Mouse (Mus musculus): ENCODE results near the gene Dhx57. TPM values are rescaled to one million over a fixed set of nuclear protein-coding genes. Genes with fewer than 3 reads are reported as not detected.

Gene Dhx57
- polyA plus RNA-seq, 1 experiment from 2014 or later, result 3.4 TPM

DNA sequence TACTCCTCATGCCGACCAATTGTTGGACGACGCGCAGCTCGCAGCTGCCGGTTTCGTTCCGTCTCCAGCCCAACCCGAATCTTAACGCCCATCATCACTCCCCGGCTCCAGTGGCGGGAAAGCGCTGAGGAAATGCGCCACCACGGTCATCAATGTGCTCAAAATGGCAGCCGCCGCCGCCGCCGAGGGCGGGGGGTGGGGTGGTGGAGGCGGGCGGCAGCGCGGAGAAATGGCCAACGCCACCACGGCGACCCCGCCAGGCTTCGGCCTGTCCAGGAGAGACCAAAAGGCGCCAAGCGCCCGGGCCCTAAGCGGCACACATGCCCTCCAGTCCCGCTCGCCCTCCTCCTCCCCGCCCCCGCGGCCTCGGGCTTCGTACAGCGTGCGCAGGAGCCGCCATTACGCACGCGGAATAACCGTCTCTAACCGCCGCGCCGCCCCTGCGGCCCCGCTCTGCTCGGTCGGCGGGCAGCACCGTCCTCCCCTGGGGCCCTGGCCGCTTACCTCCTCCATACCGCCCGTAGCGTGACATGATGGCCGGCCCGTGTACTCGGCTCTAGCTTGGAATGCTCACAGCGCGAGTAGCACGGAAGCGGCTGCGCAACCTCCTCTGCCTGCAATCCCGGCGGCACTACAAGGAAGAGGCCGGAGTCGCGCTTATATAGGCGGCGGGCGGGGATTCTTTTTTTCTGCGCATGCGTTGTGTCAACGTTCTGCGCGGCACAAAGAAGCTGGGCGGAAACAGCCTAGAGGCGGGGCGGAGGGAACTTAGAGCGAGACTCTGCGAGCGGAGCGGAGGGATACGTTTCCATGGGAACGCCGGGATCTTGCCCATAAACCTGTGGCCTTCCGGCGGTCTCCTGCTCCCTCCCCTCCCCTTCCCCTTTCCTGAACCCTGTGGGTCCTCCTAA, 83.3 kb downstream of the Dhx57 start, which contains the start of the genes Srsf7 and Ttc39d:
Gene Srsf7 (minus strand): TSS at position 637 of the 911 bp plus-strand sequence.
Gene Ttc39d (plus strand): TSS at position 790 of the 911 bp plus-strand sequence.
- WGBS, result under 1% methylated on average over 94 of the region's 95 CpGs

DNA sequence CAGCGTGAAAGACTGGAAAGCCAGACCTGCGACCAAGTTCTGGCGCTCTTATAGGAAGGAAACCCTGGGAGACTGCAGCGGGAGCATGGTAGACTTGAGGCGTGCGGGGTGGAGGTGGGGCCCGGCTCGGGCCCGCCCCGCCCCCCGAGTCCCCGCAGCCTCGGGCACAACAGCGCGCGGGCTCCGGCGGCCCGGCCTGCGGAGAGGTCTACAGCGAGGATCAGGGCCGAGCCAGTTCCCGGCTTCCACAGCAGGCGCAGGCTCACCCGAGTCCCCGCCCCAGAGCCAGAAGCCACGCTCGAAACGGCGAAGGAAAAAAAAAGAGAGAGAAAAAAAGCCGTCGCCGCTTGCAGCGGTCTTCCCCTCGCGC, 84.0 kb downstream of the Dhx57 start:
- Histone ChIP-seq H3K27me3 (replicated peaks; ENCODE audit: control insufficient read depth, insufficient read depth, low read length) (no peaks in the 10 kb centered on the region), H3K4me2 (replicated peaks; ENCODE audit: low read depth) (peak overlapping the region; percentile 90), H3K9ac (ENCODE audit: low read depth, low read length) (peak overlapping the region; percentile 89), H3K4me1 (replicated peaks; ENCODE audit: control insufficient read depth, insufficient read depth, low read length) (no peaks in the 10 kb centered on the region; the same call in 1 of the 2 replicates), H3K27ac (ENCODE audit: low read depth, low read length) (peak overlapping the region; percentile 94), H3K9me3 (ENCODE audit: control insufficient read depth) (no peaks in the 10 kb centered on the region), H3K36me3 (ENCODE audit: control insufficient read depth, insufficient read depth) (peaks cover 26% of the 10 kb centered on the region), H3K4me3 (ENCODE audit: low read depth, low read length) (peak overlapping the region; percentile 98)
- ATAC-seq, result peak; percentile 53
- WGBS, result under 1% methylated on average over 36 of the region's 36 CpGs
- no peak for TF ChIP-seq CTCF (IDR thresholded peaks at IDR 0.05; ENCODE audit: low read depth)

More for the DNA sequence above, 83.3 kb downstream of the Dhx57 start, which contains the start of the genes Srsf7 and Ttc39d:
- no peaks in the 10 kb centered on the region; the same call in 1 of the 2 replicates for H3K4me1 ChIP-seq (replicated peaks; ENCODE audit: control insufficient read depth, insufficient read depth, low read length)
- H3K4me3 ChIP-seq (ENCODE audit: low read depth, low read length), result peak within 1 kb of the TSS; percentile 98
- peak within 1 kb of the TSS; percentile 90 for H3K4me2 ChIP-seq (replicated peaks; ENCODE audit: low read depth)
- H3K9me3 ChIP-seq (ENCODE audit: control insufficient read depth), result no peaks in the 10 kb centered on the region
- H3K27ac ChIP-seq (ENCODE audit: low read depth, low read length), result peak within 1 kb of the TSS; percentile 94
- ATAC-seq, result peak; percentile 95
- TF ChIP-seq CTCF (IDR thresholded peaks at IDR 0.05; ENCODE audit: low read depth), result no peak
- H3K9ac ChIP-seq (ENCODE audit: low read depth, low read length), result peak within 1 kb of the TSS; percentile 89
- no peaks in the 10 kb centered on the region for H3K27me3 ChIP-seq (replicated peaks; ENCODE audit: control insufficient read depth, insufficient read depth, low read length)
- peaks cover 26% of the 10 kb centered on the region for H3K36me3 ChIP-seq (ENCODE audit: control insufficient read depth, insufficient read depth)

DNA sequence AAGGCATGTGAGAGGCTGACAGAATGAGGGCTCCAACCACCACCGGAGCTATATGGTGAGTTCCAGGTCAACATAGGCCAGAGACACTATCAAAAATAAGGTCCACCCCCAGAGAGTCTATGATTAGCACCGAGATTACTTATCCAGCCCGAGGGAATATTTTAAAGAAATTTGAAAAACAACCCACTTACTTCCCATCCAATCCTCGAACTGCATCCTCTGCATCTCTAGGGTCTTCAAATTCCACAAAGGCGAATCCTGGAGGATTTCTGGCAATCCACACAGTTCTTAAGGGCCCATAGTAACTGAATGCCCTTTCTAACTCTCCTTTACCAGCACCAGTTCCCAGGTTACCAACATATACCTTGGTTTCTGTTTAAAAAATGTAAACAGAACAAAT, 84.6 kb downstream of the Dhx57 start:
- Histone ChIP-seq H3K9me3 (ENCODE audit: control insufficient read depth) (no peaks in the 10 kb centered on the region), H3K9ac (ENCODE audit: low read depth, low read length) (peak overlapping the region; percentile 89), H3K4me2 (replicated peaks; ENCODE audit: low read depth) (peak overlapping the region; percentile 90), H3K27ac (ENCODE audit: low read depth, low read length) (no peak overlapping the region; the same call in 1 of the 2 replicates), H3K4me1 (replicated peaks; ENCODE audit: control insufficient read depth, insufficient read depth, low read length) (no peaks in the 10 kb centered on the region; the same call in 1 of the 2 replicates), H3K27me3 (replicated peaks; ENCODE audit: control insufficient read depth, insufficient read depth, low read length) (no peaks in the 10 kb centered on the region), H3K4me3 (ENCODE audit: low read depth, low read length) (peak overlapping the region; percentile 98), H3K36me3 (ENCODE audit: control insufficient read depth, insufficient read depth) (peaks cover 26% of the 10 kb centered on the region)
- no peak for TF ChIP-seq CTCF (IDR thresholded peaks at IDR 0.05; ENCODE audit: low read depth)
- no peak for ATAC-seq
- WGBS, result 8% methylated on average over 5 of the region's 5 CpGs

DNA sequence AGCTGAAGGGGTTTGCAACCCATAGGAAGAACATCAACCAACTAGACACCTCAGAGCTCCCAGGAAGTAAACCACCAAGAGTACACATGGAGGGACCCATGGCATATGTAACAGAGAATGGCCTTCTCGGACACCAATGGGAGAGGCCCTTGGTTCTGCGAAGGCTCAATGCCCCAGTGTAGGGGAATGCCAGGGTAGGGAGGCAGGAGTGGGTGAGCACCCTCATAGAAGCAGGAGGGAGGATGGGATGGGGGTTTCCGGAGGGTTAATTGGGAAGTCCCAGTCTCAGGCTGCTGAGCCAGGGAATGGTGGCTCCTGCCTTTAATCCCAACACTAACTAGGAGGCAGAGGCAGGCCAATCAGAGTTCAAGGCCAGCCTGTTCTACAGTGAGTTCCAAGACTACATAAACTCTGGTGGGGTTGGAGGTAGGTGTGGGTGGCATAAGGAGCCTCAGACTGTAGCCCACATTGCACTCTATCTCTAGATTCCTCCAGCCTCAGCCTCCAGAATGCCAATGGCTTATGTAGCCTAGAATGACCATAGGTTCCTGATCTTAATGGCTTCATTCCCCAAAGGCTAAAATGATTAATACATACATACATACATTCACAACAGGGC, 91.0 kb downstream of the Dhx57 start:
- TF ChIP-seq CTCF (IDR thresholded peaks at IDR 0.05; ENCODE audit: low read depth), result no peak
- Histone ChIP-seq H3K27me3 (replicated peaks; ENCODE audit: control insufficient read depth, insufficient read depth, low read length) (no peaks in the 10 kb centered on the region), H3K9me3 (ENCODE audit: control insufficient read depth) (no peaks in the 10 kb centered on the region), H3K36me3 (ENCODE audit: control insufficient read depth, insufficient read depth) (peaks cover 45% of the 10 kb centered on the region), H3K4me3 (ENCODE audit: low read depth, low read length) (no peak overlapping the region), H3K4me1 (replicated peaks; ENCODE audit: control insufficient read depth, insufficient read depth, low read length) (no peaks in the 10 kb centered on the region), H3K9ac (ENCODE audit: low read depth, low read length) (no peak overlapping the region), H3K27ac (ENCODE audit: low read depth, low read length) (no peak overlapping the region), H3K4me2 (replicated peaks; ENCODE audit: low read depth) (no peak overlapping the region)
- 0 out of 2 replicates have a peak, but pooled peaks have one; percentile 22 for ATAC-seq
- WGBS, result 88% methylated on average over 3 of the region's 3 CpGs

DNA sequence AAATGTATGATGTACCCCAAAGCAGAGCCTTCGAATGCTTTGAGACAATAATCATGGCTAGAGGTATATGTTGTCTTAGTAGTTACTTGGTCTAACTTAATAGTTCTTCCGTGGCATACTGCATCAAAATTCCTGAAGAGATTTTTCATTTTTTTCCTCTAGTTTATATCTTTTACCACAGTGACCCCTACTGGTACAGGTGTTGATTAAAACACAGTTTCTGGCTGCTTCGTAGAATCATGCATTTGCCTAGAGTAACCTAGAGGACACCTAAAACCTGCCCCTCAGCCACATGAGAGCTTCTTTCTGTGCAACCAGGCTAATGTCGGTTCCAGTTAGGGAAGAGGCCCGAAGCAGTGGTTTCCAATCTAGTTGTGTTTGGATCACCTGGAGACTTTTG, 97.2 kb downstream of the Dhx57 start:
- no peak overlapping the region for H3K4me3 ChIP-seq (ENCODE audit: low read depth, low read length)
- H3K4me2 ChIP-seq (replicated peaks; ENCODE audit: low read depth), result no peak overlapping the region
- H3K4me1 ChIP-seq (replicated peaks; ENCODE audit: control insufficient read depth, insufficient read depth, low read length), result no peaks in the 10 kb centered on the region
- no peak overlapping the region for H3K27ac ChIP-seq (ENCODE audit: low read depth, low read length)
- peaks cover 14% of the 10 kb centered on the region; the same call in 1 of the 2 replicates for H3K36me3 ChIP-seq (ENCODE audit: control insufficient read depth, insufficient read depth)
- peak; percentile 60 for TF ChIP-seq CTCF (IDR thresholded peaks at IDR 0.05; ENCODE audit: low read depth)
- H3K27me3 ChIP-seq (replicated peaks; ENCODE audit: control insufficient read depth, insufficient read depth, low read length), result no peaks in the 10 kb centered on the region
- 63% methylated on average over 5 of the region's 5 CpGs for WGBS
- no peak overlapping the region for H3K9ac ChIP-seq (ENCODE audit: low read depth, low read length)
- ATAC-seq, result no peak
- no peaks in the 10 kb centered on the region for H3K9me3 ChIP-seq (ENCODE audit: control insufficient read depth)

Other genes starting within 250 kb of the Dhx57 start
- 21.9 and 22.1 TPM in 2 replicates for gene Hnrnpll, start 228.1 kb downstream of the Dhx57 start, polyA plus RNA-seq (2015; fragmentation: Nextera tagmentation; extraction: Ambion mirVana)
- 73.5 and 86.6 TPM in 2 replicates for gene Galm, start 163.0 kb downstream of the Dhx57 start, polyA plus RNA-seq (2015; fragmentation: Nextera tagmentation; extraction: Ambion mirVana)
- 169 and 174 TPM in 2 replicates for gene Srsf7, start 83.2 kb downstream of the Dhx57 start, polyA plus RNA-seq (2015; fragmentation: Nextera tagmentation; extraction: Ambion mirVana)
- 0.07 TPM in 1 of 2 replicates, not detected in the other for gene Ttc39d, start 83.0 kb downstream of the Dhx57 start, polyA plus RNA-seq (2015; fragmentation: Nextera tagmentation; extraction: Ambion mirVana)
- 15.0 and 15.9 TPM in 2 replicates for gene Gemin6, start 66.0 kb downstream of the Dhx57 start, polyA plus RNA-seq (2015; fragmentation: Nextera tagmentation; extraction: Ambion mirVana)
- gene Morn2, start 273 bp downstream of the Dhx57 start, polyA plus RNA-seq (2015; fragmentation: Nextera tagmentation; extraction: Ambion mirVana), result 9.0 and 12.7 TPM in 2 replicates
- 1.3 and 1.5 TPM in 2 replicates for gene Arhgef33, start 16.9 kb upstream of the Dhx57 start, polyA plus RNA-seq (2015; fragmentation: Nextera tagmentation; extraction: Ambion mirVana)
- gene Gm10190, start 83.1 kb upstream of the Dhx57 start, polyA plus RNA-seq (2015; fragmentation: Nextera tagmentation; extraction: Ambion mirVana), result 0.73 and 1.6 TPM in 2 replicates
- gene Sos1, start 190.0 kb upstream of the Dhx57 start, polyA plus RNA-seq (2015; fragmentation: Nextera tagmentation; extraction: Ambion mirVana), result 3.9 and 4.4 TPM in 2 replicates